Mouse (Mus musculus) liver, embryonic 13.5 days (tissue): ENCODE data around the gene Dnajc1. TPM values are rescaled to one million over a fixed set of nuclear protein-coding genes. Genes with fewer than 3 reads are reported as not detected.

Experiments
- ATAC-seq: fragments of 200-750 bp; cut with Nextera tagmentation; 2 replicates; pipeline ENCODE4 v1.8.0; 2017; ENCODE audit warnings: low read depth, mild to moderate bottlenecking, moderate number of reproducible peaks, moderate library complexity
- DNase-seq: peaks from one replicate; pipeline ENCODE4 v3.0.0; 2022
- H3K27ac ChIP-seq: fragments of 300-500 bp; sonication (generic); 2 replicates; pipeline ENCODE4 v1.5.1; 2015; ENCODE audit warnings: moderate library complexity, mild to moderate bottlenecking, inconsistent platforms
- H3K27me3 ChIP-seq: fragments of 300-500 bp; sonication (generic); 2 replicates; pipeline ENCODE4 v1.6.1; 2015; ENCODE audit warnings: mild to moderate bottlenecking, inconsistent platforms
- H3K36me3 ChIP-seq: fragments of 300-500 bp; sonication (generic); 2 replicates; pipeline ENCODE4 v1.6.1; 2015; ENCODE audit warnings: mild to moderate bottlenecking, inconsistent platforms
- H3K4me1 ChIP-seq: fragments of 300-500 bp; sonication (generic); replicated peaks from 2 replicates; pipeline ENCODE4 v1.6.1; 2015; ENCODE audit warnings: inconsistent platforms
- H3K4me2 ChIP-seq: fragments of 300-500 bp; sonication (generic); 2 replicates; pipeline ENCODE4 v1.6.1; 2015; ENCODE audit warnings: inconsistent platforms, mild to moderate bottlenecking, moderate library complexity
- H3K4me3 ChIP-seq: fragments of 300-500 bp; sonication (generic); replicated peaks from 2 replicates; pipeline ENCODE4 v1.5.1; 2015; ENCODE audit warnings: mild to moderate bottlenecking, inconsistent platforms
- H3K9ac ChIP-seq: fragments of 300-500 bp; sonication (generic); 2 replicates; pipeline ENCODE4 v1.6.1; 2015; ENCODE audit warnings: mild to moderate bottlenecking, inconsistent platforms
- H3K9me3 ChIP-seq: fragments of 300-500 bp; sonication (generic); replicated peaks from 2 replicates; pipeline ENCODE4 v1.6.1; 2016; ENCODE audit warnings: inconsistent platforms
- WGBS: fragments of 180-500 bp; shearing (Covaris S2); methylation state at CpG from one replicate; pipeline ENCODE4 v1.1.7; 2015; ENCODE audit not compliant: insufficient replicate concordance; 5-methylcytosine and 5-hydroxymethylcytosine counted together
- polyA plus RNA-seq: library from polyadenylated mRNA; unstranded; fragments of >200 nt; fragmentation: Nextera tagmentation; extraction: Ambion mirVana; gene quantifications from 2 replicates; pipeline ENCODE4 v1.2.1, GENCODE M21; 2015

Gene Dnajc1
- polyA plus RNA-seq, 1 experiment from 2014 or later: 10.4 TPM

- Histone ChIP-seq H3K36me3 (no peaks in the 10 kb centered on the region), H3K9ac (no peak overlapping the region), H3K27me3 (no peaks in the 10 kb centered on the region), H3K4me3 (no peak overlapping the region), H3K4me2 (no peak overlapping the region), H3K27ac (no peak overlapping the region), H3K9me3 (no peaks in the 10 kb centered on the region), H3K4me1 (no peaks in the 10 kb centered on the region)
- no peak for DNase-seq
- WGBS: 79% methylated on average over 1 of the region's 1 CpGs
- no peak for ATAC-seq
Measured at GRCm38 (mm10) chr2:18265736-18266135, 126.9 kb downstream of the Dnajc1 start.

GRCm38 (mm10) chr2:18264579-18264978, 128.1 kb downstream of the Dnajc1 start:
- Histone ChIP-seq H3K27me3 (no peaks in the 10 kb centered on the region), H3K9ac (no peak overlapping the region), H3K4me1 (no peaks in the 10 kb centered on the region), H3K4me2 (no peak overlapping the region), H3K9me3 (no peaks in the 10 kb centered on the region), H3K27ac (no peak overlapping the region), H3K4me3 (no peak overlapping the region), H3K36me3 (no peaks in the 10 kb centered on the region)
- ATAC-seq: no peak
- 53% methylated on average over 3 of the region's 3 CpGs for WGBS
- no peak for DNase-seq

GRCm38 (mm10) chr2:18262298-18262697, 130.3 kb downstream of the Dnajc1 start:
- Histone ChIP-seq H3K27ac (no peak overlapping the region), H3K4me1 (no peaks in the 10 kb centered on the region), H3K9ac (no peak overlapping the region), H3K27me3 (no peaks in the 10 kb centered on the region), H3K4me2 (no peak overlapping the region), H3K36me3 (no peaks in the 10 kb centered on the region), H3K4me3 (no peak overlapping the region), H3K9me3 (no peaks in the 10 kb centered on the region)
- no peak for ATAC-seq
- 7% methylated on average over 1 of the region's 1 CpGs for WGBS
- DNase-seq: no peak

- WGBS: 44% methylated on average over 3 of the region's 3 CpGs
- H3K4me2 ChIP-seq: no peak overlapping the region
- no peaks in the 10 kb centered on the region for H3K4me1 ChIP-seq
- no peaks in the 10 kb centered on the region for H3K27me3 ChIP-seq
- ATAC-seq (no peak), DNase-seq (no peak)
- no peak overlapping the region for H3K27ac ChIP-seq
- no peak overlapping the region for H3K9ac ChIP-seq
- no peaks in the 10 kb centered on the region for H3K9me3 ChIP-seq
- H3K36me3 ChIP-seq: peaks cover 22% of the 10 kb centered on the region
- no peak overlapping the region for H3K4me3 ChIP-seq
Measured at GRCm38 (mm10) chr2:18249224-18249623, 143.4 kb downstream of the Dnajc1 start.

- H3K4me3 ChIP-seq: no peak overlapping the region
- H3K36me3 ChIP-seq: no peaks in the 10 kb centered on the region
- no peaks in the 10 kb centered on the region for H3K27me3 ChIP-seq
- no peak for DNase-seq
- no peak overlapping the region for H3K4me2 ChIP-seq
- WGBS: 48% methylated on average over 5 of the region's 5 CpGs
- no peak overlapping the region for H3K27ac ChIP-seq
- no peak overlapping the region for H3K9ac ChIP-seq
- H3K4me1 ChIP-seq: peaks cover 5% of the 10 kb centered on the region; the same call in 1 of the 2 replicates
- H3K9me3 ChIP-seq: no peaks in the 10 kb centered on the region
- peak; percentile 58 for ATAC-seq
Measured at GRCm38 (mm10) chr2:18235524-18235923, 157.1 kb downstream of the Dnajc1 start.

GRCm38 (mm10) chr2:18232883-18233567, 159.6 kb downstream of the Dnajc1 start:
- ATAC-seq: no peak
- 19% methylated on average over 5 of the region's 5 CpGs for WGBS
- H3K4me3 ChIP-seq: no peak overlapping the region

GRCm38 (mm10) chr2:18231143-18231542, 161.5 kb downstream of the Dnajc1 start:
- H3K27ac ChIP-seq: no peak overlapping the region
- no peaks in the 10 kb centered on the region for H3K36me3 ChIP-seq
- DNase-seq (no peak), ATAC-seq (no peak)
- no peaks in the 10 kb centered on the region for H3K9me3 ChIP-seq
- no peak overlapping the region for H3K9ac ChIP-seq
- H3K4me2 ChIP-seq: no peak overlapping the region
- peaks cover 5% of the 10 kb centered on the region; the same call in 1 of the 2 replicates for H3K4me1 ChIP-seq
- no peaks in the 10 kb centered on the region for H3K27me3 ChIP-seq
- H3K4me3 ChIP-seq: no peak overlapping the region
- WGBS: 67% methylated on average over 4 of the region's 4 CpGs

More at GRCm38 (mm10) chr2:18232883-18233567, 159.6 kb downstream of the Dnajc1 start:
- no peak overlapping the region for H3K27ac ChIP-seq
- no peak overlapping the region for H3K4me2 ChIP-seq
- no peak overlapping the region for H3K9ac ChIP-seq
- H3K36me3 ChIP-seq: no peaks in the 10 kb centered on the region
- H3K27me3 ChIP-seq: no peaks in the 10 kb centered on the region
- no peaks in the 10 kb centered on the region for H3K9me3 ChIP-seq
- peaks cover 5% of the 10 kb centered on the region; the same call in 1 of the 2 replicates for H3K4me1 ChIP-seq
- no peak for DNase-seq

GRCm38 (mm10) chr2:18229279-18229678, 163.4 kb downstream of the Dnajc1 start:
- DNase-seq: no peak
- H3K4me1 ChIP-seq: no peaks in the 10 kb centered on the region
- no peaks in the 10 kb centered on the region for H3K36me3 ChIP-seq
- no peak for ATAC-seq
- no peak overlapping the region for H3K4me2 ChIP-seq
- no peaks in the 10 kb centered on the region for H3K9me3 ChIP-seq
- H3K27me3 ChIP-seq: no peaks in the 10 kb centered on the region
- 65% methylated on average over 2 of the region's 2 CpGs for WGBS
- no peak overlapping the region for H3K4me3 ChIP-seq
- H3K9ac ChIP-seq: no peak overlapping the region
- H3K27ac ChIP-seq: no peak overlapping the region

GRCm38 (mm10) chr2:18228486-18229062, 164.1 kb downstream of the Dnajc1 start:
- no peak for ATAC-seq

GRCm38 (mm10) chr2:18219569-18219968, 173.1 kb downstream of the Dnajc1 start:
- WGBS: 72% methylated on average over 13 of the region's 13 CpGs
- no peak overlapping the region for H3K4me3 ChIP-seq
- ATAC-seq: no peak
- no peaks in the 10 kb centered on the region for H3K9me3 ChIP-seq
- no peak overlapping the region for H3K9ac ChIP-seq
- H3K27me3 ChIP-seq: no peaks in the 10 kb centered on the region
- no peak overlapping the region for H3K27ac ChIP-seq
- no peaks in the 10 kb centered on the region for H3K4me1 ChIP-seq
- no peak for DNase-seq
- peaks cover 38% of the 10 kb centered on the region for H3K36me3 ChIP-seq
- no peak overlapping the region for H3K4me2 ChIP-seq

More at GRCm38 (mm10) chr2:18228486-18229062, 164.1 kb downstream of the Dnajc1 start:
- no peak overlapping the region for H3K9ac ChIP-seq
- no peak overlapping the region for H3K4me2 ChIP-seq
- H3K27ac ChIP-seq: no peak overlapping the region
- H3K4me3 ChIP-seq: no peak overlapping the region
- WGBS: 70% methylated on average over 8 of the region's 8 CpGs
- H3K27me3 ChIP-seq: no peaks in the 10 kb centered on the region
- no peaks in the 10 kb centered on the region for H3K36me3 ChIP-seq
- H3K9me3 ChIP-seq: no peaks in the 10 kb centered on the region
- no peak for DNase-seq
- H3K4me1 ChIP-seq: no peaks in the 10 kb centered on the region

- no peak for ATAC-seq
- no peaks in the 10 kb centered on the region for H3K27me3 ChIP-seq
- H3K4me3 ChIP-seq: no peak overlapping the region
- no peaks in the 10 kb centered on the region for H3K9me3 ChIP-seq
- no peak overlapping the region for H3K4me2 ChIP-seq
- no peak overlapping the region for H3K9ac ChIP-seq
- no peaks in the 10 kb centered on the region for H3K4me1 ChIP-seq
- H3K36me3 ChIP-seq: peaks cover 42% of the 10 kb centered on the region
- no peak for DNase-seq
- WGBS: 76% methylated on average over 8 of the region's 8 CpGs
- H3K27ac ChIP-seq: no peak overlapping the region
Measured at GRCm38 (mm10) chr2:18219136-18219535, 173.5 kb downstream of the Dnajc1 start.

- ATAC-seq (no peak), DNase-seq (no peak)
- WGBS: 80% methylated on average over 5 of the region's 5 CpGs
- H3K36me3 ChIP-seq: peaks cover 49% of the 10 kb centered on the region
- no peaks in the 10 kb centered on the region for H3K9me3 ChIP-seq
- no peaks in the 10 kb centered on the region for H3K4me1 ChIP-seq
- no peak overlapping the region for H3K4me2 ChIP-seq
- no peaks in the 10 kb centered on the region for H3K27me3 ChIP-seq
- no peak overlapping the region for H3K4me3 ChIP-seq
- H3K27ac ChIP-seq: no peak overlapping the region
- no peak overlapping the region for H3K9ac ChIP-seq
Measured at GRCm38 (mm10) chr2:18218500-18218899, 174.1 kb downstream of the Dnajc1 start.
